Mouse (Mus musculus) yolk sac, embryonic 10.5 days (tissue): ENCODE results near the gene Inca1.
A peak's percentile ranks its signal among the peaks of the same experiment; 100 is the strongest.

Experiments
- DNase-seq: peaks from one replicate; pipeline ENCODE4 v3.0.0-alpha.2; 2017; ENCODE audit warnings: low spot score

The Inca1 gene

DNA sequence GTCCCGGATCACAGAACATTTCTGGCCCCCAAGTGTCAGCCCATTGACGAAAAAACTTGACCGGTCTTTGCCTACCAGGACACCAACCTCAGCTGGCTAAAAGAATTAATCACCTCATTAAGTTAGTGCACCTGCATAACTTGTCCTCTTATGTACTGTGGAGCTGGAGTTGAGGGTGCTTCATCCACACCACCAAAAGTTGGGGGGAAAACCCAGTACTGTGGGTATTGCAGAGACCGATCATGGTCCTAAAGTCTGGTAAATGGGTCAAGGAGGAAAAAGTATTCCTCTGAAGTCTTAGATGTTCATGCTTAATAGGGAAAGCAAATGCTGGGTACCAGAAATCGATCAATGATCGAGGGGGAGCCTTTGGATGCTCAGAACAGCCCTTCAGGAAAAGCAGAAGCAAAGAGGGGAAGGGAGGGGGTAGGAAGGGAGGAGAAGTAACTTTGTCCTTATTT is 47.0 kb downstream of the Inca1 start:
- no peak for DNase-seq

DNA sequence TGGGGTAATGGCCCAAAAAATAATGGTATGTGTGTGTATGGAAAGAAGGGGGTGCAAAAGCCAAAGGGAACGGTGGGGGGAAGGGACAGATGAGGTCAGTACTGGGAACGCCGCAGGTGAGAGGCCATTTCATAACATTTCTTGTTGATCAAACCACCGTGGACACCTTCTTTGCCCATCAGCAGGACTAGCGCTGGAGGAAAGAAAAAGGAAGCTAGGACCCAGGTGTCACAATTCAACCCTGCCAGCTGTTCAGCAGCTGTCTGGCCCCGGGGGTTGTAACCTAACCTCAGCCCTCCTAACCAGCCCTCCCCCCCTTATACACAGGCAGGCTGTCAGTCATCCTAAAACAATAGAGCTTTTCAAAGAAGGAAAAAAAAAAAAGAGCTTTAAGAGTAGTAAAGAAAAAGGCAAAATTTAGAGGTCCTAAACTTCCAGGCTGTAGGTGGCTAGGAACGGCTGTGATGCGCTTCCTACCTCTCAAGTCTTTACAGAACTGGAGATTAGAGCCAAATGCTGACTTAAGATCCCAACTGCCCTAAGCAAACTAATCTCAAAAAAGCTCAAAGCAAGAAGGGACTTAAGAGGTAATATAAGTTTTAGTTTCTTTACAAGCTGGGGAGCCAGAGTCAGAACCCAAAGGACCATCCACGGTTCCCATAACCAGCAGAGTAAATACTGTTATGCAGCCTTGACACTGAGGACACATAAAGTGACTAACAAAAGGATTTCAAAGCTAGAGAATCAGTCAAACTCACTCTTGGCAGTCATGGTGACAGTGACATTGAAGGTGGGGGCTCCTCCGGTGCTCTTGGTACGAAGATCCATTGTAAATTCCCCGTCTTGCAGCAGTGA is 47.7 kb downstream of the Inca1 start:
- DNase-seq, result no peak

DNA sequence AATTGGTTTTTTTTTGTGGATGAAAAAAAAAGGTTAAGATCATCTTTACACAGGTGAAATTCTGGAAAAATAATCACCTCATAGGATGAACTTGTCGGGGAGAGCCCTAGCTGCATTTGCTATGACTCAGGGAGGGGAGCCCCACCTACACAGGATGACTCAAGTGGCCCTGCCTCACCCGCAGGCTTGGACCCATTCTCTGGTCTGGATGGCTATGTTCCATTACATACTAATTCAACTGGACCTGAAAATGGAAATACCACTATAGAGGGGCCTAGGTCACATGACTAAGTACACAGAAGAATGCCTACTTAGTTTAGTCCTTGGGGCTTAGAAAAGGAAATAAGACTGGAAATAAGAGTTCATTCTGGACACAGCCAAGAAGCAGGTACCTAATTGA is 48.6 kb downstream of the Inca1 start:
- no peak for DNase-seq

DNA sequence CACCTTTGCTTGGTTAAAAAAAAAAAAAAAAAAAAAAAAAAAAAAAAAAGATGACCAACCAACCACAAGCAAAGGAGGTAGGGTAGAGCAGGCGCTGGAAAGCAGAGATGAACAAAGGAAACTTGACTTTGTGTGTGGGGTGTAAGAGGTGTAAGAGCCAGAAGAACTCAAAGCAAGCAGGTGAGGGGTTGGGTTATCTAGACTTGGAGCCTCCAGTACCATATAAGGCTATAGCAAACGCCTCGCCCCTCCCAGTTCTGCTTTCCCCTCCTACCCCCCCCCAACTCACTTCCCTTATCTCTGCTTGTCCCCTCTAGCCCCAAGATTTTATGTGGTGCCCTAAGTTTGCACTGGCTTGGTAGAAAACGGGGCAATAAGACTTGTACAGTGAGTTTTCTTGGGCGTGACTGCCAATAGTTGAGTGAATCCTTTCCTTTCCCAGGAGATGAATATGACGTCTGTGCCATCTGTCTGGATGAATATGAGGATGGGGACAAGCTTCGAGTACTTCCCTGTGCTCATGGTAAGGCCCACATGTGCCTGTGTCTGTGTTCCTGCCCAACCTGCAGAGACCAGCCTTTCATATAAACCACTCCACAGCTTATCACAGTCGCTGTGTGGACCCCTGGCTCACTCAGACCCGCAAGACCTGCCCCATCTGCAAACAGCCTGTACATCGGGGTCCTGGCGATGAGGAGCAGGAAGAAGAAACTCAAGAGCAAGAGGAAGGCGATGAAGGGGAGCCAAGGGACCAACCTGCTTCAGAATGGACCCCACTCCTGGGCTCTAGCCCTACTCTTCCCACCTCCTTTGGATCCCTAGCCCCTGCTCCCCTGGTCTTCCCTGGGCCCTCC is 49.4 kb downstream of the Inca1 start:
- DNase-seq, result no peak

DNA sequence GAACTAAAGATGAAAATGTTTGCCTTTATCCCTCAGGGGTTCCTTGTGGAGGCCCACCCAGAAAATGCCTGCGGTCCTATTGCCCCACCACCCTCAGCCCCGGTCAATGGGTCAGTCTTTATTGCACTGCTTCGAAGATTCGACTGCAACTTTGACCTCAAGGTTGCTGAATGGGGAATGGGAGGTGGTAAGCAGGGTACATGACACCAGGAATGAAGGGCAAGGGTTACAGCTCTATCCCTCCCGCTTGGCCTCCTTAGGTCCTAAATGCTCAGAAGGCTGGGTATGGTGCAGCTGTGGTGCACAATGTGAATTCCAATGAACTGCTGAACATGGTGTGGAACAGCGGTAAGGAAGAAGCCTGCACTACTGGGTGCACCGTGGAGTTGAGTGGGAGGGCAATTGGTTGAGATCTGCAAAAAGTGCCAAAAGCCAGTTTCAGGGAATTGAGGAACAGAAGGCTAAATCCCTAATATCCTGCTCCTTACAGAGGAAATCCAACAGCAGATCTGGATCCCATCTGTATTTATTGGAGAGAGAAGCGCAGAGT is 50.7 kb downstream of the Inca1 start:
- no peak for DNase-seq

DNA sequence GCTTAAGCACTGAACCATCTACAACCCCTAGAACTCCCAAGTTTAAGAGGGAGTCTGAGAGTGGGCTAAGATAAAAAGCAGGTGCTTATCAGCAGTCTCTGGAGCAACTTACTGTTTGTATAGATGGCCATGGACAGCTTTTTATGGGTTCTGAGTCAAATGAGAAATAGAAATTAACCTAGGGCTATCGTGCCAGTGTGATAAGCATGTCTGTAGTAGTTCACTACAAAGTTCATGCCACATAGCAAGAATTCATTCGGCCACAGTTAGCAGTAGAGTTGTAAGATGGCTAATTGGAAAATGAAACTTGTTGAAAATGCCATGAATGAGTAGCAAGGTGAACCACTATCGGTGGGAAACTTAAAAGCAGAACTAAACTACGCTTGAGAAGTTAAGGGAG is 51.4 kb downstream of the Inca1 start:
- DNase-seq, result no peak

DNA sequence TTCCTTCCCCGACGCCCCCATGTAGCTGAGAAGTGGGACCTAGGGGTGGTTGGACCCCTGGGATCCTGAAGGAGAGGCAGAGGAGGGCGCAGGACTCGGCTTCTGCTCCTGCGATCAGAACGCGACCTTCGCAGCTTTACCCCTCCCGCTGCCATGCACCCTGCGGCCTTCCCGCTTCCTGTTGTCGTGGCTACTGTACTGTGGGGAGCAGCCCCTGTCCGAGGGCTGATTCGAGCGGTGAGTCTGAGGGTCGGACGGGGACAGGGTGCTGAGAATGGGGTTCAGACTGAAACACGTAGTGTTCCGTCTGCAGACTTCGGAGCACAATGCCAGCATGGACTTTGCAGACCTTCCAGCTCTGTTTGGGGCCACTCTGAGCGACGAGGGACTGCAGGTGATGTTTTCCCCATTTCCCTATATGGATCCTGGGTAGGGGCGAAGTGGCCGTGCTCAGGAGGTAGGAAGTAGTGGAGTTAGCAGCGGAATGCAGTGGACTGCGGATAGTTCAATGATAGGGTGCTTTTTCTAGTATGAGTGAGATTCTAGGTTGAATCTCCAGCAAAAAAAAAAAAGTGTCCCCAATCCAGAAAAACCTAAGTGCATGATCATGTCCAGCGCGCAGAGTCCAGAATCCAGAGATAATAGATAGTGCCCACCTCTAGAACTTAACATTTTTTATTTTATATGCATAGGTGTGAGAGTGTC is 52.1 kb downstream of the Inca1 start:
- DNase-seq, result no peak

DNA sequence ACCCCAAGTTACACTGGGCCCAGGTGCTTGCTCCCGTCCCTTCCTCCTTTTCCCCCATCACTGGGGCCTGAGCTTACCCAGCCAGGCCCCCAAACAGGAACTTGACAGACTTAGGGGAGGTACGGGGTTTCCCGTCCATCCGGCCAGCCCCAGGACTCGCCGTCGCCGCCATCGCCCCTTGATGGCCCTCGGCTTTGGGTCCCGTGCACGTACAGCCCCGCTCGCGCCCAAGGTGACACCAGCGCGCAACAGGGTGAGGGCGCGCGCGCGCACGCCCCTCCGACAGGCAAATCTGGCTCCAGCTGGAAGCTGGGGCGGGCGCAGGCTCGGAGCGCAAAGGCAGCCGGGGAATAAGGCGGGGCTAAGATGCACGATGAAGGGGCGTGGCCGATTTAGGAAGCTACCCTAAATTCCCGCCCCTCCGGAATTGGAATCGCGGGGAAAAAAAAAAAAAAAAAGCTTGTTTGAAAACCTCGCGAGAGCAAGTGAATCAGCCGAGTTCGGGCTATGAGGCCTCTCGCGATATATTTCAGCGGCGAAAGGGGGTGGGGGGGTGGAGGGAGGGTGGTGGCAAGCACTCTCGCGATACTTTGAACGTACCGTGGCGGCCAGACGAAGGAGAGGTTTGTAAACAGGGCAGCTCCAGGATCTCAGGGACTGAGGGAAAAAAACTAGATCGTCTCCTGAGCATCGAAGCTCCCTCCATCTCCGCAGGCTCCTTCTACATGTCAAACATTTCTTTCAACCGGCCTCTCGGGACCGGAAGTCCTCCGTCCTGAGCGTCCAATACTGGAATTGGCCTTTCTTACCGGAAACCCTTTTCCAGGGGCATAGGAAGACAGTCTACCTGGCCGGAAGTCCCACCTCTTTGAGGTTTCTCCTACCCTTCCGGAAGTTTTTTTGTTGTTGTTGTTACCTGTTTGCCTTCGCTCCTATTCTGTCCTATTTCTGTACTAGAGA is 53.0 kb downstream of the Inca1 start, which contains the start of the genes Rnf167 and Slc25a11:
TSS of gene Rnf167 (plus strand) at position 545 of the 960 bp plus-strand sequence.
TSS of gene Slc25a11 (minus strand) at position 789 of the 960 bp plus-strand sequence.
- DNase-seq, result peak; percentile 98

DNA sequence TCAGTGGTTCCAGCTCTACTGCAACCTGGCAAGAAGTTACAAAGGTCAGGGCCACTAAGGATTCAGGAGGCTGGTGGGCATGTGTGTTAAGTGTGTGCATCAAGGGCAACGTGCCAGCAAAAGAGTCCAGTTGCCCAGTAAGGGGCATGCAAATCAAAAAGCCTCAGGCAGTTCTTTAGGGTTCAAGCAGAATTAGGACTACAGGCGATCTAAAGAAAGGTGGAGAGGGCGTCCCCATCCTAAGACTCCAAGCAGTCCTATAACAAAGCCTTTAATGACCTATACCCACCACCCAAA is 53.7 kb downstream of the Inca1 start:
- DNase-seq, result no peak

DNA sequence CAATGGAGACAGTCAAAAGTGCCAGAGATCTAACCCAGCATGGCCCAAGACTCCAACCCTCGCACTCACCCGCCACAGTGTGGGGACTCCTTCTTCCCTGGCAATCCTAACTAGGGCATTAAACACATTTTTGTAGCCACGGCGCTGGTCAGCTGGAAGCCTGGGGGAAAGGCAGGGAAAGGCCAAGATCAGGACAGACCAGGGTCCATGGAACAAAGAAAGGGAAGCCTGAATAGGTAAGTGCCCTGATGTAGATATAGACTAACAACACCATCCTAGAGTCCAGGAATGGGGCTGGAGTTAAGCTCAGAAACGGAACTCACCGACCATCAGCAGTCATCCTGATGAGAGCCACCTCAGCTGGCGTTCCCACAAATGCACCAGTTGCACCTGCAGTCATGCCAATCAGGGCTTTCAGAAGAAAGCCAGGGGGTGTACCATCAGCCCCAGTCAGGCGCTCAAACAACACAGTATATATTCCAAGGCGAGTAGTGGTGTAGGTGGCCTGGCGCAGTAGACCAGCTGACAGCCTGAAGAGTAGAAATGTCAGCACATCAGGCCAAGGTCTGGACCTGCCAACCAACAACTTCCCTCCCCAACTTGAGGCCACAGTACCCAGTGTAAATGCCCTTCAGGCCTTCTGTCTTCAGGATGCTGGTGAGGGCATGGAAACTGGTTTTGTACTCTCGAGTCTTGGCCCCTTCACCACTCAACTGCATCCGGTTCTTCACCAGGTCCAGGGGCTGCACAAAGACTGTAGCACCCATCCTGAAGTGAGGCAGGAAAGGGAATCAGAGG is 54.3 kb downstream of the Inca1 start:
- DNase-seq, result no peak

DNA sequence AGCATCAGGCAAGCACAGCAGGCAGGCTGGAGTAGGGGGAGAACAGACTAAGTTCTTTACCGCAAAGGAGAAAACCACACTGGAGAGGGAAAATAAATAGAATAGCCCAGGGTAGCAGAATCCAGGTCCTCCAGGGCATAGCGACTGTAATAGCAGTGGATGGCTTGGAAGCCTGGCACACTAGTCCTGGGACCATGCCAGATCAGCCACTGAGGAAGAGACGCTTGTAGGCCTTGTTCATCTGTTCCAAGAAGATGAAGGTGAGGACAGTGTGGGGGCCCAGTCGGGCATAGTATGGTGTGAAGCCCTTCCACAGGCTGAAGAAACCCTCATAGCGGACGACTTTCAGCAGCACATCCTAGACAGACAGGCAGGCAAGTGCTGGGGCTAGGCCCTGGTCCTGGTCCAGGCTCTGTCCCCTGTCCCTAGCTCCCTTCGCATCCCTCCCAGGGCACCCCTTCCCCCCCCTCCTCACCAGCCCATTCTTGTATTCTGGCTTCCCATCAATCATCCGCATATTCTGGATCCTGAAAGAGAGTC is 55.3 kb downstream of the Inca1 start:
- DNase-seq, result no peak

DNA sequence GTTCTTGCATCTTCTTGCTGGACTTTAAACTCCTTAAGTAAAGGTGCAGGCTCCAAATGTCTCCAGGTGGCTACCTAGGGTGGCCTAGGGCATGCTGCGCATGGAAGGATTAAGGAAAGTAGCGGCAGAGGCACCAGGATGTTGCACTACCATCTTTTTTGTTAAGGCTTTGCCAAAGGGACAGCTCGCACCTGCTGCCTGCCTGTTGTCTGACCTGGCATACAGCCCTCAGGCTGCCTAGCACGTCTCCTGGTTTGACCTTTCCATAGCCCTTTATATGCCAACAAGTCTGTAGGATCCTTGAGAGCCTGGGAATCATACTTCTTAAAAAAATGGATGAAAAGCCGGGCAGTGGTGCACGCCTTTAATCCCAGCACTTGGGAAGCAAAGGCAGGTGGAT is 56.9 kb downstream of the Inca1 start:
- DNase-seq, result no peak

DNA sequence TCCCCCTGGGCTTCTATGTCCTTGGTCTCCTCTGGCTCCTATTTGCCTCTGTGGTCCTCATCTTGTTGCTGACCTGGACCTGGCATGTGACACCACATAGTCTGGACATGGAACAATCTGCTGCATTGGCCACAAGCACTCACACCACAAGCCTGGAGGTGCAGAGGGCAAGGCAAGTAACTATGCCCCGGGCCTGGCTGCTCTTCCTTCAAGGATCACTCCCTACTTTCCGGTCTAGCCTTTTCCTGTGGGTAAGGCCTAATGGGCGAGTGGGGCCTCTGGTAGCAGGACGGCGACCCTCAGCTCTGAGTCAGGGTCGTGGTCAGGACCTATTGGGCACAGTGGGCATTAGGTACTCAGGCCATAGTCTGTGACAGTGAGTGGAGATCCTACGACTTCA is 58.7 kb downstream of the Inca1 start:
- DNase-seq, result no peak

DNA sequence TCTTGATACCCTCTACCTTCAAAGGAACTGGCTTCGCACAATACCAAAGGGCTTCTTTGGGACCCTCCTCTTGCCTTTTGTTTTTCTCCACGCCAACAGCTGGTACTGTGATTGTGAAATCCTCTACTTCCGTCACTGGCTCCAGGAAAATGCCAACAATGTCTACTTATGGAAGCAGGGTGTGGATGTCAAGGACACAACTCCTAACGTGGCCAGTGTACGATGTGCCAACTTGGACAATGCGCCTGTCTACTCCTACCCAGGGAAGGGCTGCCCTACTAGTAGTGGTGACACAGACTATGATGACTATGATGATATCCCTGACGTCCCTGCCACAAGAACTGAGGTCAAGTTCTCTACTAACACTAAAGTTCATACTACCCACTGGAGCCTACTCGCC is 60.0 kb downstream of the Inca1 start:
- DNase-seq, result no peak

DNA sequence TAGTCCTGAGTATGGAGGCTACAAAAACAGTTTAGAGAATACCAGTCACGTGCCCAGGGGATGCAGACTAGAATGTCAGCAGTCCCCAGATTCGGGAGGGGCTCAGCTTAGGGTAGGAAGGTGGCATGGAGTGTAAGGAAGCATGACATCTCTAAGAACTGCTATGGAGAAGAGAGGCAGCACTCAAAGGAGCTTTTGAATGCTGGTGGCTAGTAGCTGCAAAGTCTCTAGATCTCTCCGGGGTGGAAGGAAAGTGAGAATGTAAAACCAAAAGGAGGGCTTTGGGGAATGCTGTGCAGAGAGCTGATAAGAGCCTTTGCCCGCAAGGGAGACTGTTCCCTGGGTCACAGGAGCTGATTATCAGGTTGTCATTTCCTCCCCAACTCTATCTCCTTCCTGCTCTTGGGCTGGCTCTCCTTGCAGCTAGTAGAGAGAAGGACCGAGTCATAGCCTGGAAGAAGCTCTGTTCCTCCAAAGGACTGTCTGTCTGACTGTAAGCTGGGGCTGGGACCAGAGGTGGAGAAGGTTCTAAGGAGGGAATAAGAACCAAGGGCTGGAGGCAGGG is 61.2 kb downstream of the Inca1 start, which contains the start of gene Gp1ba:
TSS of gene Gp1ba (plus strand) at position 409 of the 565 bp plus-strand sequence.
- no peak for DNase-seq
